Mouse (Mus musculus): Measurements from ENCODE around the gene Ccdc15. TPM values are rescaled to one million over a fixed set of nuclear protein-coding genes. Genes with fewer than 3 reads are reported as not detected.

Ccdc15 gene
- polyA plus RNA-seq, 1 experiment from 2014 or later = 5.2 TPM

DNA sequence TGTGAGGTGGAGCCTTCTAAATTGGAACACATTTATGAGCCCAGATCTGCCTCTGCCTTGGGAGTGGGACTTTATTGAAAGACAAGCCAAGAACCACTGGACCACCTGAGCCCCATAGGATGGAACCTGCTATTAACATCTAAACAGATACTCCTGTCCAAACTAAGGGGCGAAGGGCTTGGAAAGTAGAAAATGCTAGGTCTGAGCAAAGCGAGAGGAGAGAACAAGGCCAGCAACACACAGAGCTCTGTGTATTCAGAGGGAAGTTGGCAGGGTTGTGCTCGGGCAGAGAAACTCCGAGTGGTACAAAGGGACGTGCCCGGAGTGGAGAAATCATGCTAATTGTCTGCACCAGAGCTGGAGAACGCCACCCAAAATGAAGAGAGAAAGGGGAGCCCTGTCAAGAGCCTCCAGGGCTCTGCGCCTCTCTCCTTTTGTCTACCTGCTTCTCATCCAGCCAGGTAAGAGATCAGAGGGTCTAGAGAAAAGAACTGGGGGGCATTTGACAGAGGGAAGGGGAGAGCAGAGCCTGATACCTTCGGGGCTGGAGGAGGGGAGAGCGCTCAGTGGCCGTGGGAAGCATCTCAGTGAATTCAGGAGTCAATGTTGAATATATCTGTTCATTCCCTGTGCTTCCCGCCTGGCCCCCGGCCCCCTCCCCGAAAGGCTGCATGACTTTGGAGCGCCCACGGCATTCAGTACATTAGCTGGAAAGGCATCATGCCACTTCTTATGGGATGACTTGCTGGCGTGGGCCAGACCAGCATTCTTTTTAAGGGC is 19.3 kb upstream of the Ccdc15 start, which contains the start of gene Hepacam:
Gene Hepacam, plus strand, starts transcription at position 51 of the 780 bp plus-strand sequence.
- Histone ChIP-seq H3K9me3 (replicated peaks) (no peaks in the 10 kb centered on the region), H3K4me3 (replicated peaks) (no peak within 1 kb of the TSS), H3K4me2 (no peak within 1 kb of the TSS), H3K4me1 (replicated peaks) (no peaks in the 10 kb centered on the region), H3K36me3 (no peaks in the 10 kb centered on the region), H3K27me3 (no peaks in the 10 kb centered on the region), H3K27ac (no peak within 1 kb of the TSS), H3K9ac (no peak within 1 kb of the TSS)
- no peak for ATAC-seq (ENCODE audit: low read depth)
- 74% methylated on average over 17 of the region's 17 CpGs for WGBS (ENCODE audit: insufficient replicate concordance)
- no peak for DNase-seq

- 50% methylated on average over 5 of the region's 5 CpGs for WGBS (ENCODE audit: insufficient replicate concordance)
- ATAC-seq (ENCODE audit: low read depth) = no peak
Observed at GRCm38 (mm10) chr9:37365706-37366105, 17.5 kb upstream of the Ccdc15 start.

GRCm38 (mm10) chr9:37364392-37364791 is 16.2 kb upstream of the Ccdc15 start:
- Histone ChIP-seq H3K36me3 (no peaks in the 10 kb centered on the region), H3K4me3 (replicated peaks) (no peak overlapping the region), H3K4me2 (no peak overlapping the region), H3K4me1 (replicated peaks) (peaks cover 4% of the 10 kb centered on the region), H3K9me3 (replicated peaks) (no peaks in the 10 kb centered on the region), H3K9ac (no peak overlapping the region), H3K27me3 (no peaks in the 10 kb centered on the region), H3K27ac (no peak overlapping the region)
- DNase-seq (no peak), ATAC-seq (ENCODE audit: low read depth) (no peak)
- WGBS (ENCODE audit: insufficient replicate concordance) = 65% methylated on average over 3 of the region's 3 CpGs

More at GRCm38 (mm10) chr9:37365706-37366105, 17.5 kb upstream of the Ccdc15 start:
- Histone ChIP-seq H3K9ac (no peak overlapping the region), H3K4me3 (replicated peaks) (no peak overlapping the region), H3K4me1 (replicated peaks) (no peaks in the 10 kb centered on the region), H3K4me2 (no peak overlapping the region), H3K36me3 (no peaks in the 10 kb centered on the region), H3K27ac (no peak overlapping the region), H3K27me3 (no peaks in the 10 kb centered on the region), H3K9me3 (replicated peaks) (no peaks in the 10 kb centered on the region)
- DNase-seq = no peak

DNA sequence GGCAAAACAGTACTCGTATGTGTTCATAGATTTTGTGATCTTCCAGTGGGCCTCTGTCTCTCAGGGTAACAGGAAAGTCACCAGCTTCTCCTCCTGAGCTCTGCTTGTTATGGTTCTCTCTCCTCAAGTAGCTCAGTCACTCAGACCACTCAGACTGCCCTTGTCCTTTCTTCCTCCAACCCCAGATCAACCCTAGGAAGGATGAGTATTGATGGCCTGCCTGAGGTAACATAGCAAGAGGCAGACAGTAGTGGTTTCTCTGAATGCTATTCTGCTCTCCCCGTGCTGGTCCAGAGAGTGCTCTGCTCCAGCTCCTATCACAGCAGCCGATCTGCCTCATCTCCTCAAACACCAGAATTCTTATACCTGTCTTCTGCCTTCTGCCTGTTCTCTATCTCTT is 15.3 kb upstream of the Ccdc15 start:
- Histone ChIP-seq H3K36me3 (no peaks in the 10 kb centered on the region), H3K4me1 (replicated peaks) (peaks cover 10% of the 10 kb centered on the region), H3K9ac (no peak overlapping the region), H3K4me3 (replicated peaks) (no peak overlapping the region), H3K27ac (no peak overlapping the region), H3K27me3 (no peaks in the 10 kb centered on the region), H3K4me2 (no peak overlapping the region), H3K9me3 (replicated peaks) (no peaks in the 10 kb centered on the region)
- ATAC-seq (ENCODE audit: low read depth) = no peak
- 48% methylated on average over 3 of the region's 3 CpGs for WGBS (ENCODE audit: insufficient replicate concordance)
- DNase-seq = no peak

GRCm38 (mm10) chr9:37362881-37363280 is 14.6 kb upstream of the Ccdc15 start:
- ATAC-seq (ENCODE audit: low read depth) (no peak), DNase-seq (no peak)
- 27% methylated on average over 1 of the region's 1 CpGs for WGBS (ENCODE audit: insufficient replicate concordance)
- Histone ChIP-seq H3K9me3 (replicated peaks) (no peaks in the 10 kb centered on the region), H3K4me1 (replicated peaks) (peaks cover 10% of the 10 kb centered on the region), H3K9ac (no peak overlapping the region), H3K27ac (no peak overlapping the region), H3K4me2 (no peak overlapping the region), H3K36me3 (no peaks in the 10 kb centered on the region), H3K27me3 (no peaks in the 10 kb centered on the region), H3K4me3 (replicated peaks) (no peak overlapping the region)

DNA sequence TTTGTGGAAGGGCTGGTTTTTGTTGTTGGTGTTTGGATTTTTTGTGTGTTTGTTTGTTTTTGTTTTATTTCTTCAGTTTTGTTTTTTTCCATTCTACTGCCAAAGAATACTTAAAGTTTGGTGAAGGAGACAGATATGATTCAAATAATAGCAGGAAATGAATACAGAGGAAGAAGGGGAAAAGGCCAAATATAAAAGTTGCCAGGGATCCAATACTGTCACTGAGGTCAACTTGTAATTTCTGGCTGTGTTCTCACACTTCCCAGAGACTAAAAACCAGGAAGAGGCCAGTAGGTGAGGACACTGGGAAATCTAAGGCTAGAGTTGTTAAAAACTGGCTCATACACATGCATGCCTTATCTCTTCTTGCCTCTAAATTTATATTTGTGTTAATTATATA is 13.9 kb upstream of the Ccdc15 start:
- Histone ChIP-seq H3K27me3 (no peaks in the 10 kb centered on the region), H3K4me1 (replicated peaks) (peaks cover 10% of the 10 kb centered on the region), H3K36me3 (no peaks in the 10 kb centered on the region), H3K27ac (no peak overlapping the region), H3K9me3 (replicated peaks) (no peaks in the 10 kb centered on the region), H3K9ac (no peak overlapping the region), H3K4me2 (no peak overlapping the region), H3K4me3 (replicated peaks) (no peak overlapping the region)
- no peak for DNase-seq
- no peak for ATAC-seq (ENCODE audit: low read depth)

GRCm38 (mm10) chr9:37359331-37360220 is 11.3 kb upstream of the Ccdc15 start:
- Histone ChIP-seq H3K4me3 (replicated peaks) (no peak overlapping the region), H3K9me3 (replicated peaks) (no peaks in the 10 kb centered on the region), H3K4me1 (replicated peaks) (peaks cover 10% of the 10 kb centered on the region), H3K27me3 (no peaks in the 10 kb centered on the region), H3K9ac (no peak overlapping the region), H3K4me2 (no peak overlapping the region), H3K36me3 (no peaks in the 10 kb centered on the region), H3K27ac (no peak overlapping the region)
- no peak for ATAC-seq (ENCODE audit: low read depth)
- WGBS (ENCODE audit: insufficient replicate concordance) = 62% methylated on average over 6 of the region's 6 CpGs
- no peak for DNase-seq

GRCm38 (mm10) chr9:37358713-37359330 is 10.6 kb upstream of the Ccdc15 start:
- Histone ChIP-seq H3K4me2 (no peak overlapping the region), H3K4me1 (replicated peaks) (peaks cover 10% of the 10 kb centered on the region), H3K27ac (no peak overlapping the region), H3K27me3 (no peaks in the 10 kb centered on the region), H3K9ac (no peak overlapping the region), H3K4me3 (replicated peaks) (no peak overlapping the region), H3K9me3 (replicated peaks) (no peaks in the 10 kb centered on the region), H3K36me3 (no peaks in the 10 kb centered on the region)
- 65% methylated on average over 7 of the region's 7 CpGs for WGBS (ENCODE audit: insufficient replicate concordance)
- no peak for DNase-seq
- no peak for ATAC-seq (ENCODE audit: low read depth)

GRCm38 (mm10) chr9:37354485-37354884 is 6.3 kb upstream of the Ccdc15 start:
- Histone ChIP-seq H3K36me3 (no peaks in the 10 kb centered on the region), H3K4me1 (replicated peaks) (peaks cover 11% of the 10 kb centered on the region), H3K4me3 (replicated peaks) (no peak overlapping the region), H3K27me3 (no peaks in the 10 kb centered on the region), H3K4me2 (no peak overlapping the region), H3K27ac (no peak overlapping the region), H3K9ac (no peak overlapping the region), H3K9me3 (replicated peaks) (no peaks in the 10 kb centered on the region)
- DNase-seq (no peak), ATAC-seq (ENCODE audit: low read depth) (no peak)
- WGBS (ENCODE audit: insufficient replicate concordance) = 21% methylated on average over 1 of the region's 1 CpGs

DNA sequence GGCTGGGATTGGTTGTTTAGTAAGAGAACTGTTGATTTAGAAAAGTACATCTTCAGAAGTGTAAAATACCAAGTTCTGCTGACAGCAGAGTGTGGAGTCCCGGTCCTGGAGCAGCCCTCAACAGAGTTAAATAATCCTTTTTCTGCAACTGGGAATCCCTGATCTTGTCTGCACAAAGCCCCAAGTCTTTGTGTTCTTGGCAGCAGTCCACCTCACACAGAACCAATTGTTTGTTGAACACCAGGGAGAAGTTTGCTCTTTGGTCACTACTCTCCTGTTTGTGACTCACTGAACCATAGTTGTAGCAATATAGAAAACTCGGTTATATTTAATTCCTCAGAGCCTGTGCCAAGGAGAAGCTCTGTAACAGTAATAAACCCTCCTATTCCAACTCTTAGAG is 3.0 kb upstream of the Ccdc15 start:
- 41% methylated on average over 2 of the region's 2 CpGs for WGBS (ENCODE audit: insufficient replicate concordance)
- ATAC-seq (ENCODE audit: low read depth) (no peak), DNase-seq (no peak)
- peaks cover 12% of the 10 kb centered on the region for H3K4me1 ChIP-seq (replicated peaks)
- H3K27me3 ChIP-seq = no peaks in the 10 kb centered on the region
- H3K4me2 ChIP-seq = no peak overlapping the region
- H3K4me3 ChIP-seq (replicated peaks) = no peak overlapping the region
- H3K9ac ChIP-seq = no peak overlapping the region
- H3K36me3 ChIP-seq = no peaks in the 10 kb centered on the region
- no peaks in the 10 kb centered on the region for H3K9me3 ChIP-seq (replicated peaks)
- H3K27ac ChIP-seq = no peak overlapping the region

DNA sequence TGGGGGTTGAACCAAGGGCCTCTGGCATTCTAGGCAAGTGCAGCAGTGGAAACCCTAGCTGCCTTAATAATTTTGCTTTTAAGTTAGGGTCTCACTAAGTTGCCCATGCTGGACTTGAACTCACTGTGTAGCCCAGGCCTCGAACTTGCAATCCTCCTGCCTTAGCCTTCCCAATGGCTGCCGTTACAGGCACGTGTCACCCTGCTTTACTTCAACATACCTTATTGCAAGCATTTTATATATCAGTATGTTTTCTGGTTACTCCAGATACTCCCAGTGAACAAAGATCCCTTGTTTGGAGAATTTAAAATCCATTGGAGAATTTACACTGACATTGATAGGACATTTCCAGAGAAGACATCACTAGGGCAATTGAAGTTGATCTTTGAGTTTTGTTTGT is 818 bp upstream of the Ccdc15 start:
- H3K27me3 ChIP-seq = no peaks in the 10 kb centered on the region
- peak overlapping the region; percentile 97; the same call in 1 of the 2 replicates for H3K27ac ChIP-seq
- ATAC-seq (ENCODE audit: low read depth) (no peak), DNase-seq (no peak)
- WGBS (ENCODE audit: insufficient replicate concordance) = 78% methylated on average over 3 of the region's 3 CpGs
- peak overlapping the region; percentile 96 for H3K9ac ChIP-seq
- H3K4me3 ChIP-seq (replicated peaks) = peak overlapping the region; percentile 90
- no peaks in the 10 kb centered on the region; the same call in 1 of the 2 replicates for H3K36me3 ChIP-seq
- no peaks in the 10 kb centered on the region for H3K9me3 ChIP-seq (replicated peaks)
- H3K4me1 ChIP-seq (replicated peaks) = peaks cover 16% of the 10 kb centered on the region
- peak overlapping the region; percentile 90 for H3K4me2 ChIP-seq

Data from liver, embryonic 13.5 days (tissue).